Mouse (Mus musculus): ENCODE measurements around the gene Mdk. TPM values are rescaled to one million over a fixed set of nuclear protein-coding genes. Genes with fewer than 3 reads are reported as not detected.

Gene Mdk
- polyA plus RNA-seq, 1 experiment from 2014 or later, result 347 TPM

DNA sequence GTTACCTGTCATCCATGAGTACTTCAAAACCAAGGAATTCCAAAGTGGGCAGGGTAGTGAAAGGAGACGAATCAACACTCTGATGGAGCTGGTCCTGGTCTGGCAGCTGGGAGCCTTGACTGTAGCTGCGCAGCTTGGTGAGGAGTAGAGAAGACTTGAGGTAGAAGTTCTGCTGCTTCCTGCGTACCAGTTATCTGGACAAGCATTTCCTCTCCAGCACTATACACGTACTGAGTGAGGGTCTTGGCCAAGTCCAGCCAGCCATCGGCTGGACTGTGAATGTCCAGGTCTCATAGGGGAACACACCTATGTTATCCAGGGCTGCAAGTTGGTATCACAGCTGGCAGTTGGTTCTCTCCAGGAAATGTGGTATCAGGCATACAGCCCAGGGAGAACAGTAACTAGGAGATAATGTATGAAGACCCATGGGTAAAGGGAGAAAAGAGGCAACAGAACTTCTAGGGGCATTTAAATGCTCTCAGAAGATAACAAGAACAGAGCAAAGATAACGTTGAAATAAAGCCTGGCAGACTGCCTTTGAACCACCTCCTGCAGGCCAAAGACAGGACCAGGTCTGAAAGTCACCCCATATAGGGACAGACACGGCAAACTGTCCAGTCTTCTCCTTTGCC, 15.6 kb downstream of the Mdk start:
- Histone ChIP-seq H3K4me2 (replicated peaks) (no peak overlapping the region), H3K4me3 (no peak overlapping the region), H3K27ac (replicated peaks) (no peak overlapping the region), H3K27me3 (peaks cover 9% of the 10 kb centered on the region), H3K4me1 (peaks cover 5% of the 10 kb centered on the region), H3K9ac (replicated peaks) (no peak overlapping the region), H3K36me3 (peaks cover 40% of the 10 kb centered on the region), H3K9me3 (no peaks in the 10 kb centered on the region)
- ATAC-seq (replicated peaks), result no peak
- WGBS, result 93% methylated on average over 7 of the region's 7 CpGs

- Histone ChIP-seq H3K4me1 (no peaks in the 10 kb centered on the region), H3K9ac (replicated peaks) (no peak overlapping the region), H3K9me3 (no peaks in the 10 kb centered on the region), H3K4me3 (no peak overlapping the region), H3K27me3 (no peaks in the 10 kb centered on the region), H3K27ac (replicated peaks) (no peak overlapping the region), H3K36me3 (peaks cover 57% of the 10 kb centered on the region), H3K4me2 (replicated peaks) (no peak overlapping the region)
- 82% methylated on average over 7 of the region's 7 CpGs for WGBS
- no peak for ATAC-seq (replicated peaks)
Measured at GRCm38 (mm10) chr2:91913328-91914110, 18.6 kb downstream of the Mdk start.

DNA sequence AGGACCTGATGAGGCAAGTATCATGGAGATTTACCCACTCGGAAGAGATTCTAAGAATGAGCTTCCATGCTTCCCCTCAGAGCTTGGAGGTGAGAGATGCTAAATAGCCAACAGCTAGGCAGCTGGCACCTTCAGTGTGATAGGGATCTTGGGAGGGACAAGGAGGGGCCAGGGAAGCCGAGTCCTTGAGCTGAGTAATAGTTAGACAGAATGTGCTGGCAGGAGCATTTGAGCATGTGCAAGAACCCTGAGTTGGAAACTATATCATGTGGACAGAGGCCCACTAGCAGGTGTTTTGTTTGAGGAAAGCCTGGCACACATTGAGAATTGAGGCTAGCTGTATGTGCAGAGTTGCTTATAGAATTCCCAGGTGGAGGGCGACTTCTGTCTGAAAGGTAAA, 19.5 kb downstream of the Mdk start:
- Histone ChIP-seq H3K36me3 (peaks cover 49% of the 10 kb centered on the region), H3K27me3 (no peaks in the 10 kb centered on the region)
- WGBS, result 93% methylated on average over 3 of the region's 3 CpGs

DNA sequence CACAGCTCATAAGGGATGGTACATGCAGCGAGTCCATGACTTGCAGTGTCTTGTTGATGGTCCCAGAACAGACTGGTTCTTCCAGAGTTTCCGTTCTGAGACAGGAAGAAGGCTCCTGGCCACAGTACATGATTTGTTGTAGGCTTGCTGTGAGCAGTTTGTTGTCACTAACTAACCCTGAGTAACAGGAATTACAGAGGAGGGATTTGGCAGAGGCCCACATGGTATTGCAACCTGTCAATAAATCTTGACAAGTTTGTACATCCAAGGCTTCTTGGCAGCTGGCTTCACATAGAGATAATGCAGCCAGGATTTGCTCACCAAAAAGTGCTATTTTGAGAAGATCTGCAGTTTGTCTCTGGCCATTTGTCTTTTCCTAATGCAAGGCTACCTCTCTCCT, 26.0 kb downstream of the Mdk start:
- H3K27me3 ChIP-seq, result no peaks in the 10 kb centered on the region
- peaks cover 14% of the 10 kb centered on the region; the same call in 1 of the 2 replicates for H3K36me3 ChIP-seq
- no peak overlapping the region for H3K27ac ChIP-seq (replicated peaks)
- H3K9ac ChIP-seq (replicated peaks), result no peak overlapping the region
- no peak for ATAC-seq (replicated peaks)
- H3K9me3 ChIP-seq, result no peaks in the 10 kb centered on the region
- no peak overlapping the region for H3K4me2 ChIP-seq (replicated peaks)
- peaks cover 17% of the 10 kb centered on the region for H3K4me1 ChIP-seq
- WGBS, result 85% methylated on average over 2 of the region's 2 CpGs
- H3K4me3 ChIP-seq, result no peak overlapping the region

More for the DNA sequence above, 19.5 kb downstream of the Mdk start:
- H3K9ac ChIP-seq (replicated peaks), result no peak overlapping the region
- H3K27ac ChIP-seq (replicated peaks), result no peak overlapping the region
- ATAC-seq (replicated peaks), result no peak
- H3K4me1 ChIP-seq, result no peaks in the 10 kb centered on the region
- H3K9me3 ChIP-seq, result no peaks in the 10 kb centered on the region
- no peak overlapping the region for H3K4me3 ChIP-seq
- no peak overlapping the region for H3K4me2 ChIP-seq (replicated peaks)

DNA sequence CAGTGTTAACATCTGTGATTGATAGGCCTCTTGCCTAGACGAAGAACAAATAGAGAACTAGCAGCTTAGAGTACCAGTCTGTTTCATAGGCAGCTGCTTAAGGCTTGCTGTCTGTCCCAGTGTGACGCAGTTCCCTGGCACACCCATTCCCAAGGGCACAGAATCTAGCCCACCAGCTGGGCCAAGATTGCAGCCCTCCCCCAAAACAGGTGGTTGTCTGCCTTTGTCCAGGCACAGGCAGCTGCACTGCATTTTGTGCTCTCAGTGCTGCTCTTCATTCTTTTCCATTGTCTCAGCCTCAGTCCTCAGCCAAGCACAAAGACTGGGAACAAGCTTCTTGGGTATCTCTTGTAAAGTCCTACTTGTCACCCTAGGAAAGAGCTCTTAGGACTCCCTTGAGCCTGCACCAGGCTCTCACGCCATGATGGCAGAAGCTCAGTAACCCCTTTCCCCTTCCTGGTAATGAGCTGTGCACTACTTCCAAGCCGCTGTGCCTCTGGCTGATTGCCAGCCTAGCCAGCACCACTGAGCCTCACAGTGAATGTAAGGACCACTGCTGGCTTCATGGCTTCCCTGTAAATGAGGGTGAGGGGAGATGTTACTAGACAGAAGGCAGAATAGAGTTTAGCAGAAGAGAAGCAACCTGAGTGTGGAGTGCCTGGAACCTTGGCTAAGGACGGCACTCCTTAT, 27.3 kb downstream of the Mdk start:
- Histone ChIP-seq H3K27me3 (no peaks in the 10 kb centered on the region), H3K36me3 (peaks cover 12% of the 10 kb centered on the region), H3K4me1 (peaks cover 17% of the 10 kb centered on the region), H3K27ac (replicated peaks) (peak overlapping the region; percentile 72), H3K4me2 (replicated peaks) (no peak overlapping the region), H3K9ac (replicated peaks) (no peak overlapping the region), H3K4me3 (no peak overlapping the region), H3K9me3 (no peaks in the 10 kb centered on the region)
- peak; percentile 92 for ATAC-seq (replicated peaks)
- 34% methylated on average over 5 of the region's 5 CpGs for WGBS

DNA sequence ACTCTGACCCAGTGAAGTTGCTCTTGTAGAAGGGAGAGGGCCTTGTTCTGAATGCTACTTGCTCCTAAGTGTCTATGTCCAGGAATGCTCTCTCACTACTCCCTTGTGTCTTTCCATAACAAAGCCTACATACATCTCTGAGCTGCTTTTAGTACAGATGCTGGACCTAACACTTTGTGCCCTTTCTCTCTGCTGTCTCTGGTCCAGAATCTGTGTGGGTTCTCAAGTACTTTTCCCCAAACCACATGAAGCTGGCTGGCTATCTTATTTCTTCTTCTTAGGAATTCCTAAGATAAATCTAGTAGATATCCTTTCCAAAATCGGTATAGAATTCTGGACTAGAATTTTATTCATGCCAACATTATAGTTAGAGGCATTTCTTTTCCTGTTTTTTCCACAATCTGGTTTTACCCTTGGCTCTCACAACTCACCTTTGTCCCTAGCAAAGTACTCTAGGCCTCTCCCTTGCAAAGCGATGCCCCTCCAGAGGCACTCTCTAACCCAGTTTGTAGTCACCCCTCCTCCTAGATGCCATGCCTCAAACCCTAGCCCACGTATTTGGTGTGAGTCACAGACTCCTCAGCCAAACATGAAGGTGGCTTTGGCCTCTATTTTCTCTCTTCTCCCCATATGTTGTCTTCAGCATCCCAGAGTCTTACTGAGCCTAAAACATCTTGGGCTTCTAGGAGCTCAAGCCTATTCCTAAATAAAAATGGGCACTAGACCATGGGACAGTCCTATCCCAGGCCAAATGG, 28.7 kb downstream of the Mdk start:
- peaks cover 11% of the 10 kb centered on the region for H3K36me3 ChIP-seq
- no peak overlapping the region for H3K4me3 ChIP-seq
- H3K27me3 ChIP-seq, result no peaks in the 10 kb centered on the region
- WGBS, result 89% methylated on average over 3 of the region's 3 CpGs
- H3K4me1 ChIP-seq, result peaks cover 17% of the 10 kb centered on the region
- no peaks in the 10 kb centered on the region for H3K9me3 ChIP-seq
- no peak overlapping the region for H3K4me2 ChIP-seq (replicated peaks)
- H3K27ac ChIP-seq (replicated peaks), result no peak overlapping the region
- ATAC-seq (replicated peaks), result no peak
- H3K9ac ChIP-seq (replicated peaks), result no peak overlapping the region

- H3K36me3 ChIP-seq, result peaks cover 11% of the 10 kb centered on the region
- H3K9ac ChIP-seq (replicated peaks), result no peak overlapping the region
- no peaks in the 10 kb centered on the region for H3K27me3 ChIP-seq
- H3K27ac ChIP-seq (replicated peaks), result no peak overlapping the region
- no peaks in the 10 kb centered on the region for H3K9me3 ChIP-seq
- no peak for ATAC-seq (replicated peaks)
- no peak overlapping the region for H3K4me3 ChIP-seq
- peaks cover 17% of the 10 kb centered on the region for H3K4me1 ChIP-seq
- WGBS, result 77% methylated on average over 5 of the region's 5 CpGs
- no peak overlapping the region for H3K4me2 ChIP-seq (replicated peaks)
Measured at GRCm38 (mm10) chr2:91902336-91902735, 29.8 kb downstream of the Mdk start.

GRCm38 (mm10) chr2:91900431-91900830, 31.7 kb downstream of the Mdk start:
- no peaks in the 10 kb centered on the region for H3K9me3 ChIP-seq
- H3K4me1 ChIP-seq, result peaks cover 17% of the 10 kb centered on the region
- peaks cover 11% of the 10 kb centered on the region for H3K36me3 ChIP-seq
- WGBS, result 94% methylated on average over 8 of the region's 8 CpGs
- H3K27ac ChIP-seq (replicated peaks), result no peak overlapping the region
- no peaks in the 10 kb centered on the region for H3K27me3 ChIP-seq
- no peak overlapping the region for H3K4me2 ChIP-seq (replicated peaks)
- ATAC-seq (replicated peaks), result no peak
- H3K9ac ChIP-seq (replicated peaks), result no peak overlapping the region
- no peak overlapping the region for H3K4me3 ChIP-seq

- Histone ChIP-seq H3K9me3 (no peaks in the 10 kb centered on the region), H3K9ac (replicated peaks) (no peak overlapping the region), H3K4me1 (0 out of 2 replicates have a peak, but pooled peaks cover 7% of the 10 kb centered on the region), H3K27ac (replicated peaks) (no peak overlapping the region), H3K36me3 (peaks cover 11% of the 10 kb centered on the region), H3K4me2 (replicated peaks) (no peak overlapping the region), H3K27me3 (no peaks in the 10 kb centered on the region), H3K4me3 (no peak overlapping the region)
- ATAC-seq (replicated peaks), result no peak
- WGBS, result 88% methylated on average over 3 of the region's 3 CpGs
Measured at GRCm38 (mm10) chr2:91899141-91899540, 33.0 kb downstream of the Mdk start.

DNA sequence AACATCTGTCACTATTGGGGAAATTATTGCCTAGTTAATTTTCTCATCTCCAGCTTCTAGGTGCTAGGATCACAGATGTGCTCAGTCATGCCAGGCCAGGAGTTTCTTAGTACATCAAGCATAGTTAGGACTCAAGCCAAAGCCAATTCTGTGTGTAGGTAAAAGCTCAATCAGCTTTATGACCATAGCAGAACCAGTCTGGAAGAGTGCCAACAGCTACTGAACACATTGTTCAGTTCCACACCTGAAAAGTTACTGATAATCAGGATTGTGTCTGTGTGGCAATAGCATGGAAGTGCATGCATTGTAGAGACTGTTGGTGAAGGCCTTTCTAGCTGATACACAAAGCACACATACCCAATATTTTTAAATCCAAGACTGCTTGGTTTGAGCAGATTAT, 34.1 kb downstream of the Mdk start:
- H3K27ac ChIP-seq (replicated peaks), result no peak overlapping the region
- no peak overlapping the region for H3K4me2 ChIP-seq (replicated peaks)
- H3K4me1 ChIP-seq, result no peaks in the 10 kb centered on the region
- ATAC-seq (replicated peaks), result no peak
- H3K9ac ChIP-seq (replicated peaks), result no peak overlapping the region
- H3K36me3 ChIP-seq, result peaks cover 11% of the 10 kb centered on the region
- no peaks in the 10 kb centered on the region for H3K9me3 ChIP-seq
- no peaks in the 10 kb centered on the region for H3K27me3 ChIP-seq
- H3K4me3 ChIP-seq, result no peak overlapping the region

- H3K4me1 ChIP-seq, result no peaks in the 10 kb centered on the region
- H3K36me3 ChIP-seq, result peaks cover 7% of the 10 kb centered on the region
- no peak overlapping the region for H3K9ac ChIP-seq (replicated peaks)
- no peaks in the 10 kb centered on the region for H3K9me3 ChIP-seq
- no peak for ATAC-seq (replicated peaks)
- WGBS, result 94% methylated on average over 3 of the region's 3 CpGs
- H3K4me2 ChIP-seq (replicated peaks), result no peak overlapping the region
- H3K27me3 ChIP-seq, result no peaks in the 10 kb centered on the region
- no peak overlapping the region for H3K4me3 ChIP-seq
- H3K27ac ChIP-seq (replicated peaks), result no peak overlapping the region
Measured at GRCm38 (mm10) chr2:91895401-91895800, 36.7 kb downstream of the Mdk start.

GRCm38 (mm10) chr2:91894716-91895115, 37.4 kb downstream of the Mdk start:
- no peaks in the 10 kb centered on the region for H3K4me1 ChIP-seq
- no peak overlapping the region for H3K4me2 ChIP-seq (replicated peaks)
- ATAC-seq (replicated peaks), result no peak
- no peaks in the 10 kb centered on the region for H3K27me3 ChIP-seq
- 76% methylated on average over 3 of the region's 3 CpGs for WGBS
- H3K9me3 ChIP-seq, result no peaks in the 10 kb centered on the region
- 0 out of 2 replicates have a peak, but pooled peaks cover 2% of the 10 kb centered on the region for H3K36me3 ChIP-seq
- no peak overlapping the region for H3K4me3 ChIP-seq
- no peak overlapping the region for H3K9ac ChIP-seq (replicated peaks)
- no peak overlapping the region for H3K27ac ChIP-seq (replicated peaks)

All from forebrain, embryonic 15.5 days (tissue).